Mouse (Mus musculus): Measurements from ENCODE around the gene Fam169b. TPM values are rescaled to one million over a fixed set of nuclear protein-coding genes. Genes with fewer than 3 reads are reported as not detected.
A peak's percentile ranks its signal among the peaks of the same experiment; 100 is the strongest.

Fam169b gene
- total RNA-seq, 2 experiments from 2014 or later: 0.26 TPM; not detected in 1

- DNase-seq: no peak
Observed at GRCm38 (mm10) chr7:68318979-68319378, 45.3 kb downstream of the Fam169b start.

- no peak for DNase-seq
Observed at GRCm38 (mm10) chr7:68320078-68320810, 46.6 kb downstream of the Fam169b start.

- DNase-seq: no peak
Observed at GRCm38 (mm10) chr7:68323051-68323450, 49.4 kb downstream of the Fam169b start.

GRCm38 (mm10) chr7:68326190-68326722 is 52.6 kb downstream of the Fam169b start:
- no peak for DNase-seq

- DNase-seq: no peak
Observed at GRCm38 (mm10) chr7:68329000-68329399, 55.4 kb downstream of the Fam169b start.

- DNase-seq: no peak
Observed at GRCm38 (mm10) chr7:68332799-68333198, 59.2 kb downstream of the Fam169b start.

- no peak for DNase-seq
Observed at GRCm38 (mm10) chr7:68337080-68337781, 63.6 kb downstream of the Fam169b start.

- no peak for DNase-seq
Observed at GRCm38 (mm10) chr7:68338680-68339079, 65.0 kb downstream of the Fam169b start.

- no peak for DNase-seq
Observed at GRCm38 (mm10) chr7:68344561-68344960, 70.9 kb downstream of the Fam169b start.

- no peak for DNase-seq
Observed at GRCm38 (mm10) chr7:68345963-68346362, 72.3 kb downstream of the Fam169b start.

GRCm38 (mm10) chr7:68355325-68356076 is 81.9 kb downstream of the Fam169b start:
- no peak for DNase-seq

GRCm38 (mm10) chr7:68357407-68357806 is 83.8 kb downstream of the Fam169b start:
- peak; percentile 31 to 41 for DNase-seq

GRCm38 (mm10) chr7:68362609-68363008 is 89.0 kb downstream of the Fam169b start:
- no peak for DNase-seq

GRCm38 (mm10) chr7:68365711-68366110 is 92.1 kb downstream of the Fam169b start:
- DNase-seq: no peak

- no peak for DNase-seq
Observed at GRCm38 (mm10) chr7:68368948-68369347, 95.3 kb downstream of the Fam169b start.

- peak; percentile 68 to 76 for DNase-seq
Observed at GRCm38 (mm10) chr7:68369694-68370093, 96.1 kb downstream of the Fam169b start.

GRCm38 (mm10) chr7:68374109-68374857 is 100.6 kb downstream of the Fam169b start:
- peak; percentile 58 to 74 for DNase-seq

- DNase-seq: no peak
Observed at GRCm38 (mm10) chr7:68382187-68382586, 108.5 kb downstream of the Fam169b start.

- no peak for DNase-seq
Observed at GRCm38 (mm10) chr7:68386767-68387166, 113.1 kb downstream of the Fam169b start.

GRCm38 (mm10) chr7:68395707-68396333 is 122.2 kb downstream of the Fam169b start:
- no peak for DNase-seq

GRCm38 (mm10) chr7:68400516-68400915 is 126.9 kb downstream of the Fam169b start:
- DNase-seq: no peak

Measured in adrenal gland, postnatal 36 days (tissue).